Mouse (Mus musculus) small intestine, adult 2 months (tissue): ENCODE measurements around the gene Rps7. TPM values are rescaled to one million over a fixed set of nuclear protein-coding genes. Genes with fewer than 3 reads are reported as not detected.

Experiments
- H3K27ac ChIP-seq: fragments of 200-500 bp; 2 replicates; pipeline ENCODE4 v1.5.1; 2012; ENCODE audit warnings: low read depth, low read length, control low read depth, inconsistent platforms; ENCODE audit not compliant: insufficient read depth
- H3K27me3 ChIP-seq: fragments of 200-500 bp; 2 replicates; pipeline ENCODE4 v1.6.1; 2012; ENCODE audit warnings: mild to moderate bottlenecking, moderate library complexity, low read length, inconsistent platforms; ENCODE audit not compliant: control insufficient read depth, insufficient read depth
- H3K36me3 ChIP-seq: fragments of 200-500 bp; 2 replicates; pipeline ENCODE4 v1.6.1; 2012; ENCODE audit warnings: mild to moderate bottlenecking, low read length, control low read depth, inconsistent platforms; ENCODE audit not compliant: control insufficient read depth, insufficient read depth
- H3K4me1 ChIP-seq: fragments of 200-500 bp; 2 replicates; pipeline ENCODE4 v1.6.1; 2012; ENCODE audit warnings: low read length, inconsistent platforms, mixed read lengths; ENCODE audit not compliant: control insufficient read depth, insufficient read depth, insufficient read length
- H3K4me3 ChIP-seq: fragments of 200-500 bp; 2 replicates; pipeline ENCODE4 v1.5.1; 2012; ENCODE audit warnings: low read depth, mild to moderate bottlenecking, control low read depth, inconsistent platforms, low read length, moderate library complexity
- CTCF ChIP-seq: fragments of 200-500 bp; IDR thresholded peaks from 2 replicates; pipeline ENCODE4 v1.5.1; 2012; ENCODE audit warnings: low read depth, mild to moderate bottlenecking, control low read depth, inconsistent platforms, low read length, moderate library complexity, mixed read lengths; ENCODE audit not compliant: insufficient replicate concordance, insufficient read length; ENCODE audit errors: extremely low read depth
- POLR2A ChIP-seq: fragments of 200-500 bp; IDR thresholded peaks from 2 replicates; pipeline ENCODE4 v1.6.1; 2012; ENCODE audit warnings: low read depth, mild to moderate bottlenecking, control low read depth, inconsistent platforms, low read length, moderate library complexity
- WGBS: fragments of 180-500 bp; shearing (Covaris S2); methylation state at CpG from one replicate; pipeline ENCODE4 v1.1.7; 2018; 5-methylcytosine and 5-hydroxymethylcytosine counted together
- polyA plus RNA-seq: library from polyadenylated mRNA; depleted of rRNA; stranded (reverse); fragments of >200 nt; gene quantifications from 2 replicates; pipeline ENCODE4 v1.2.3, GENCODE M21; 2012; rRNA removed

The Rps7 gene
- polyA plus RNA-seq = 56.0 and 82.1 TPM in 2 replicates

GRCm38 (mm10) chr12:28635535-28636476 is at the start of gene Rps7:
TSS of gene Rps7 (minus strand) at chr12:28635953.
- H3K4me3 ChIP-seq = peak within 1 kb of the TSS; percentile 96
- H3K4me1 ChIP-seq = peaks cover 8% of the 10 kb centered on the region; the same call in 1 of the 2 replicates
- H3K27me3 ChIP-seq = no peaks in the 10 kb centered on the region
- TF ChIP-seq POLR2A (peak; percentile 82), CTCF (no peak)
- 4% methylated on average over 69 of the region's 69 CpGs for WGBS
- H3K27ac ChIP-seq = peak within 1 kb of the TSS; percentile 59
- peaks cover 30% of the 10 kb centered on the region for H3K36me3 ChIP-seq

GRCm38 (mm10) chr12:28684674-28685073 is 48.9 kb upstream of the Rps7 start:
- TF ChIP-seq CTCF (no peak), POLR2A (no peak)
- WGBS = 80% methylated on average over 1 of the region's 1 CpGs
- H3K27me3 ChIP-seq = no peaks in the 10 kb centered on the region
- H3K36me3 ChIP-seq = peaks cover 7% of the 10 kb centered on the region; the same call in 1 of the 2 replicates
- H3K4me1 ChIP-seq = peaks cover 2% of the 10 kb centered on the region; the same call in 1 of the 2 replicates
- H3K27ac ChIP-seq = no peak overlapping the region
- no peak overlapping the region for H3K4me3 ChIP-seq

GRCm38 (mm10) chr12:28675925-28676209 is 40.1 kb upstream of the Rps7 start:
- Histone ChIP-seq H3K36me3 (0 out of 2 replicates have a peak, but pooled peaks cover 3% of the 10 kb centered on the region), H3K4me1 (peaks cover 4% of the 10 kb centered on the region; the same call in 1 of the 2 replicates), H3K4me3 (peak overlapping the region; percentile 96), H3K27ac (peak overlapping the region; percentile 68), H3K27me3 (no peaks in the 10 kb centered on the region)
- TF ChIP-seq CTCF = no peak
- 23% methylated on average over 5 of the region's 5 CpGs for WGBS

DNA sequence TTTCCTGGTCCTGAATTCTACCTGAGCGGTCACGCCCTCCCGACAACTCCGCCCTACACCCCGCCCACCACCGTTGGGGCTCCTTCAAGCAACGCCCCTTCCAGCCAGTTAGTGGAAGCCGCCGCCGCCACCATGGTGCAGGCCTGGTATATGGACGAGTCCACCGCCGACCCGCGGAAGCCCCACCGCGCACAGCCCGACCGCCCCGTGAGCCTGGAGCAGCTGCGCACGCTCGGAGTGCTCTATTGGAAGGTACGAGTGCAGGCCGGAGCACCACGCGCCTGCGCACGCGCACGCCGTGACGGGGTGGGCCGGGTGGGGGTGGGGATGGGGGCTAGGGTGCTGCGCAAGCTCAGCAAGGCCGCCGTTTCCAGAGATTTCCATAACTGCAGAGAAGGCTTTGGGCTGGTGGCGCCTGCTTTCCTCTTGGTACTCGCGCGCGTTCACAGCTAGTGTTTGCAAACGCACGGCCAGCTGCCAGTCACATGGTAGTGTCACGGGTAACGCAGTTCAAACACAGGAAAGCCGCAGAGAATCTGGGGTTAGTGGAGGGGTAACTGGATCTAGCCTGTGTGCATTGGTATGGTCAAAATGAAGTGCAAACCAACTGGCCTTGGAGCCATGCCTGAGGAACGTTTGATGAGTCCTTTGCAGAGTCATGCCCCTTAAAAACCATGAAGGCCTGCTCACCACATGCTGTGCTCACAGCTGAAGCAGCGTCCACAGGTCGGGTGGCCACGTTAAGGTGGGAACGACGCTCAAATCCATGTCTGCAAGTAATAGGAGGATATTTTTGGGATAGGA is 39.6 kb upstream of the Rps7 start, which contains the start of gene Adi1:
Gene Adi1 (plus strand): TSS at position 111 of the 804 bp plus-strand sequence.
- H3K4me3 ChIP-seq = peak within 1 kb of the TSS; percentile 96
- TF ChIP-seq POLR2A (peak; percentile 9; the same call in 1 of the 2 replicates), CTCF (no peak)
- H3K36me3 ChIP-seq = 0 out of 2 replicates have a peak, but pooled peaks cover 1% of the 10 kb centered on the region
- 1% methylated on average over 53 of the region's 53 CpGs for WGBS
- peaks cover 4% of the 10 kb centered on the region; the same call in 1 of the 2 replicates for H3K4me1 ChIP-seq
- H3K27ac ChIP-seq = peak within 1 kb of the TSS; percentile 68
- H3K27me3 ChIP-seq = no peaks in the 10 kb centered on the region

- H3K36me3 ChIP-seq = 0 out of 2 replicates have a peak, but pooled peaks cover 1% of the 10 kb centered on the region
- WGBS = 69% methylated on average over 10 of the region's 10 CpGs
- H3K27me3 ChIP-seq = no peaks in the 10 kb centered on the region
- H3K4me1 ChIP-seq = peaks cover 4% of the 10 kb centered on the region; the same call in 1 of the 2 replicates
- TF ChIP-seq CTCF (no peak), POLR2A (no peak)
- no peak overlapping the region for H3K4me3 ChIP-seq
- no peak overlapping the region for H3K27ac ChIP-seq
Observed at GRCm38 (mm10) chr12:28674038-28674720, 38.4 kb upstream of the Rps7 start.

DNA sequence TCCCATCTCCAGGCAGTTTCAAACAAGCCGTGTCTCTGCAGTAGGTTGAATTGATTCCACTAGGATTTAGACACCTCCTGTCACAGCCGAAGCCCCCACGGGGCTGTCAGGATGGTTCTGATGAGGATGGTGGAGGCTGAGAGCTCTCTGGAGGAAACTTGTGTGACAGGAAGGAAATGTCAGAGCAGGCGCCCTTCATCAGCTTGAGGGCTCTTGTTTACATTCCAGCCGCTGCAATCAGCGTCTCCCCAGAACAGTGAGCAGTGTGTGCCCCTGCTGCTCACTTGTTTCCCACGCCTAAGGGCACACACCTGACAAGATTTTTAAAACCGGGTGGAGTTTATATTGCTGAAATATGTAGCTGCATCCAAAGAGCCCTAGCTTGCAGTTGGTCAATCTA is 31.5 kb upstream of the Rps7 start:
- no peak overlapping the region for H3K27ac ChIP-seq
- no peak overlapping the region for H3K4me3 ChIP-seq
- H3K4me1 ChIP-seq = no peaks in the 10 kb centered on the region
- H3K36me3 ChIP-seq = no peaks in the 10 kb centered on the region
- 15% methylated on average over 8 of the region's 8 CpGs for WGBS
- TF ChIP-seq CTCF = no peak
- TF ChIP-seq POLR2A = no peak
- H3K27me3 ChIP-seq = no peaks in the 10 kb centered on the region
